Mouse (Mus musculus) embryonic facial prominence, embryonic 15.5 days (tissue): ENCODE data around the gene Slc25a42. TPM values are rescaled to one million over a fixed set of nuclear protein-coding genes. Genes with fewer than 3 reads are reported as not detected.
A peak's percentile ranks its signal among the peaks of the same experiment; 100 is the strongest.

Experiments used
- ATAC-seq: fragments of 200-750 bp; cut with Nextera tagmentation; 2 replicates; pipeline ENCODE4 v1.8.0; 2017; ENCODE audit warnings: low read depth, moderate TSS enrichment; ENCODE audit not compliant: insufficient number of reproducible peaks, low FRiP score, low TSS enrichment
- H3K27ac ChIP-seq: fragments of 300-500 bp; sonication (generic); replicated peaks from 2 replicates; pipeline ENCODE4 v1.5.1; 2015; ENCODE audit warnings: mild to moderate bottlenecking, inconsistent platforms
- H3K27me3 ChIP-seq: fragments of 300-500 bp; sonication (generic); 2 replicates; pipeline ENCODE4 v1.6.1; 2015; ENCODE audit warnings: inconsistent platforms
- H3K36me3 ChIP-seq: fragments of 300-500 bp; sonication (generic); 2 replicates; pipeline ENCODE4 v1.6.1; 2015; ENCODE audit warnings: mild to moderate bottlenecking, inconsistent platforms
- H3K4me1 ChIP-seq: fragments of 300-500 bp; sonication (generic); 2 replicates; pipeline ENCODE4 v1.6.1; 2015; ENCODE audit warnings: inconsistent platforms
- H3K4me2 ChIP-seq: fragments of 300-500 bp; sonication (generic); replicated peaks from 2 replicates; pipeline ENCODE4 v1.6.1; 2015; ENCODE audit warnings: mild to moderate bottlenecking, inconsistent platforms
- H3K4me3 ChIP-seq: fragments of 300-500 bp; sonication (generic); replicated peaks from 2 replicates; pipeline ENCODE4 v1.5.1; 2015; ENCODE audit warnings: mild to moderate bottlenecking, inconsistent platforms
- H3K9ac ChIP-seq: fragments of 300-500 bp; sonication (generic); 2 replicates; pipeline ENCODE4 v1.6.1; 2015; ENCODE audit warnings: inconsistent platforms
- H3K9me3 ChIP-seq: fragments of 300-500 bp; sonication (generic); replicated peaks from 2 replicates; pipeline ENCODE4 v1.6.1; 2016; ENCODE audit warnings: inconsistent platforms
- WGBS: fragments of 180-500 bp; shearing (Covaris S2); methylation state at CpG from one replicate; pipeline ENCODE4 v1.1.7; 2015; 5-methylcytosine and 5-hydroxymethylcytosine counted together
- polyA plus RNA-seq: library from polyadenylated mRNA; unstranded; fragments of >200 nt; fragmentation: Nextera tagmentation; extraction: Ambion mirVana; gene quantifications from 2 replicates; pipeline ENCODE4 v1.2.1, GENCODE M21; 2015

Gene Slc25a42
- polyA plus RNA-seq, 1 experiment from 2014 or later, result 8.9 TPM

DNA sequence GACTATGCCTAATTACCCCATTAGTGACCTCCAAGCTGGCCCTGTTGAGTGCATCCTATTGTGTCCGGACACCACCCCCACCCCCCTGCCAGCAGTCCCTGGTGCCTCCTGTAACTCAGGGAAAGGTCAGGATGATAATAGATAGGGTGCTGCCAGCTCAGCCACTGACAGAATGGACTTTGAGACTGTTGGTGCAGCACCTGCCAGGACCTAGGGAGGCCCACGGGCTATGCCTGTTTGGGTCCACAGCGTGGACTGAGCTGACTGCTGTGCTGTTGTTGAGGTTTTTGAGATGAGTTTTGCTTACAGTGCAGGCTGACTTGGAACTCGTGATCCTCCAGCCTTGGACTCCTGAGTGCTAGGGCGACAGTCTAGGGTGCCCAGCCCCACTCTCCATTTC lies 18.9 kb downstream of the Slc25a42 start:
- no peak overlapping the region for H3K4me2 ChIP-seq
- H3K4me3 ChIP-seq, result no peak overlapping the region
- H3K36me3 ChIP-seq, result peaks cover 14% of the 10 kb centered on the region; the same call in 1 of the 2 replicates
- ATAC-seq, result no peak
- H3K9me3 ChIP-seq, result no peaks in the 10 kb centered on the region
- H3K9ac ChIP-seq, result no peak overlapping the region
- H3K27me3 ChIP-seq, result no peaks in the 10 kb centered on the region
- H3K4me1 ChIP-seq, result no peaks in the 10 kb centered on the region
- no peak overlapping the region for H3K27ac ChIP-seq
- 61% methylated on average over 5 of the region's 5 CpGs for WGBS

DNA sequence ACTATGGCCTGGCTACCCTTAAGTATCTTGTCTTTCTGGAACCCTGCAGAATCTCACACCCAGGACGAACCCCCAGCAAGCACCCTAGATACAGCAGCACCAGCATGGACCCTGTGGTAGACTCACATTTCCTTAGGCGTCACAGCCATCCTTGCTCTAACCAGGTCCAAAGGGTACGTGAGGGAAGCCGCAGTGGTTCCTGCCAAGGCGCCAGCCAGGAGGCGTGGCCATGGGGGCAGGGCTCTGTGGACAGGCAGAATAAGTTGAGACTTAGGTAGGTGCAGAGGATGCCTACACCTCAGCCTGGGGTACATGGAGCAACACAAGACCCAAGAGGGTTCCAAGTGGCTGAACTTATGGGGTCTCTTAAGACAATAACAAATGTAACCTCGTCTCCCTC lies 23.4 kb downstream of the Slc25a42 start:
- no peak for ATAC-seq
- no peak overlapping the region for H3K4me2 ChIP-seq
- H3K27me3 ChIP-seq, result no peaks in the 10 kb centered on the region
- WGBS, result 68% methylated on average over 7 of the region's 7 CpGs
- no peaks in the 10 kb centered on the region for H3K9me3 ChIP-seq
- H3K36me3 ChIP-seq, result peaks cover 27% of the 10 kb centered on the region; the same call in 1 of the 2 replicates
- H3K27ac ChIP-seq, result no peak overlapping the region
- no peaks in the 10 kb centered on the region for H3K4me1 ChIP-seq
- no peak overlapping the region for H3K9ac ChIP-seq
- no peak overlapping the region for H3K4me3 ChIP-seq

DNA sequence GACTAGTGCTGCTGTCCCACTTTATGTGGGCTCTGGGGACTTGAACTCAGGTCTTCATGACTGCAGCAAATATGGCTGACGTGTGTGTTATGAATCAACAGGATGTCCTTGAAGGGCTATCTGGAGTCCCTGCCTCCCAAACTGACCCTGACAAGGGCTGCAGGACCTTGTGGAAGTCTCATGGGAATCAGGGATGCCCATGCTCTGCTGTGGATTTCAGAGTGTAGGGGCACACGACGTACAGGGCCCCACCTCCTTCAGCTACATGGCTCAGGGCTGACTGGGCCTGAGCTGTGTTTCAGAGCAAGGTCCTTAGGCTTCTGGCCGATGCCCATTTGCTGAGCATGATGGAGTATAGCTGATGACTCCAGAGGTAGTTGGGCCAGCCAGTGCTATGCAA lies 28.9 kb downstream of the Slc25a42 start:
- no peak overlapping the region for H3K27ac ChIP-seq
- no peak overlapping the region for H3K9ac ChIP-seq
- no peak for ATAC-seq
- H3K27me3 ChIP-seq, result no peaks in the 10 kb centered on the region
- H3K4me1 ChIP-seq, result peaks cover 11% of the 10 kb centered on the region; the same call in 1 of the 2 replicates
- 85% methylated on average over 4 of the region's 4 CpGs for WGBS
- peaks cover 51% of the 10 kb centered on the region for H3K36me3 ChIP-seq
- H3K4me3 ChIP-seq, result no peak overlapping the region
- H3K4me2 ChIP-seq, result no peak overlapping the region
- H3K9me3 ChIP-seq, result no peaks in the 10 kb centered on the region

DNA sequence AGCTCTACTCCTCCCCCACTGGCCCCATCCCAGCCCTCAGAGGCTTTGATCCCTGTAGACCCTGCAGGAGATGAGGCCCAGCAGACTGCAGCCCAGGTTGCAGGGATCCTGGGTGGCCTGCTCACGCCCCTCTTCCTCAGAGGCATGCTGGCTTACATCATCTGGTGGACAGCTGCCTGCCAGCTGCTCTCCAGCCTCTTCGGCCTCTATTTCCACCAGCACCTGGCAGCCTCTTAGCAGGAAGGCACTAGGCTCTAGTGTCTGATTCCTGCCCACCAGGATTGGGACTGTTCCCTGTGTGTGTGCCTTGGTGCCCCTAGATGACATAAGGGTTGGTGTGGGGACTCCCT lies 30.2 kb downstream of the Slc25a42 start:
- Histone ChIP-seq H3K9me3 (no peaks in the 10 kb centered on the region), H3K27me3 (no peaks in the 10 kb centered on the region), H3K27ac (no peak overlapping the region), H3K4me2 (no peak overlapping the region), H3K4me1 (peaks cover 11% of the 10 kb centered on the region; the same call in 1 of the 2 replicates), H3K9ac (no peak overlapping the region), H3K4me3 (no peak overlapping the region), H3K36me3 (peaks cover 47% of the 10 kb centered on the region)
- ATAC-seq, result peak; percentile 29; the same call in 1 of the 2 replicates
- WGBS, result 53% methylated on average over 2 of the region's 2 CpGs

DNA sequence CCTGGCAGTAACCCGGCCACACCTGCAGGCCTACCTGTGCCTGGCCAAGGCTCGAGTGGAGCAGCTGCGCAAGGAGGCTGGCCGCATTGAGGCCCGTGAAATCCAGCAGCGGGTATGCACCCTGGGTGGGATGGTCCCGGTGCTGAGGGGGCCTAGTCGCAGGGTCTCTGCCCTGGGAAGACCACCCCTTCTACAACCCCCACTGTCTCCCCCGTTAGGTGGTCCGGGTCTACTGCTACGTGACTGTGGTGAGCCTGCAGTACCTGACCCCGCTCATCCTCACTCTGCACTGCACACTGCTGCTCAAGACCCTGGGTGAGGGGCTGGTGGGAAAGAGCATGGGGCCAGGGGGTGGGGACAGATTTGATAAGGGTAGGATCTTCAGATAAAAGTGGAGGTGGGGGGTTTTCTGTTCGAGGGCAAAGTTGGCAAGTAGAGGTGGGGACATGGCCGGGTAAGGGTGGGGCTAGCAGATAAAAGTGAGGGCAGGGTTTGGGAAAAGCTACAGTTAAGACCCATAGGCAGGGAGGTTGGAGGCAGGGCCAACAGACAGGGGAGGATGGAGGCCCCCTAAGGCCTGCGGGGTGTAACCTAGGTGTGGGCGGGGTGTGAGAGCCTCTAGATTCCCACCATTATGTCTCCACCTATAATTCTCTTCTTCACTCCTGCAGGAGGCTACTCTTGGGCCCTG lies 30.7 kb downstream of the Slc25a42 start:
- H3K36me3 ChIP-seq, result peaks cover 52% of the 10 kb centered on the region
- H3K27me3 ChIP-seq, result no peaks in the 10 kb centered on the region
- 84% methylated on average over 16 of the region's 16 CpGs for WGBS
- peaks cover 11% of the 10 kb centered on the region; the same call in 1 of the 2 replicates for H3K4me1 ChIP-seq
- H3K9ac ChIP-seq, result no peak overlapping the region
- no peak overlapping the region for H3K4me2 ChIP-seq
- no peak overlapping the region for H3K27ac ChIP-seq
- no peak for ATAC-seq
- no peaks in the 10 kb centered on the region for H3K9me3 ChIP-seq
- no peak overlapping the region for H3K4me3 ChIP-seq

DNA sequence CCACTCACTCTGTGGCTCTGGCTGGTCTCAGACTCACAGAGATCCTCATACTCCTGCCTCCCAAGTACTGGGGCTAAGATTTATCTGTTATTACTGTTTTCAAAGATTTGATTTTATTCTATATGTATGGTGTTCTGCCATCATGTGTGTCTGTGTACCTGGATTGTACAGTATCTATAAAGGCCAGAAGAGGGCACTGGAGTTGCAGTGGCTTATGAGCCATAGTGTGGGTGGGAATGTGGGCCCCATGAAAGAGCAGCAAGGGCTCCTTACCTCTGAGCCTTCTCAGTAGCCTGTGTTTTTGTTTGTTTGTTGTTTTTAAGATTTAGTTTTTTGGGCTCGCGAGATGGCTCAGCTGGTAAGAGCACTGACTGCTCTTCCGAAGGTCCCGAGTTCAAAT lies 33.0 kb downstream of the Slc25a42 start:
- Histone ChIP-seq H3K27ac (no peak overlapping the region), H3K9me3 (no peaks in the 10 kb centered on the region), H3K36me3 (peaks cover 55% of the 10 kb centered on the region), H3K4me3 (no peak overlapping the region), H3K4me1 (peaks cover 18% of the 10 kb centered on the region; the same call in 1 of the 2 replicates), H3K27me3 (no peaks in the 10 kb centered on the region), H3K9ac (no peak overlapping the region), H3K4me2 (no peak overlapping the region)
- ATAC-seq, result no peak
- WGBS, result 94% methylated on average over 4 of the region's 4 CpGs

DNA sequence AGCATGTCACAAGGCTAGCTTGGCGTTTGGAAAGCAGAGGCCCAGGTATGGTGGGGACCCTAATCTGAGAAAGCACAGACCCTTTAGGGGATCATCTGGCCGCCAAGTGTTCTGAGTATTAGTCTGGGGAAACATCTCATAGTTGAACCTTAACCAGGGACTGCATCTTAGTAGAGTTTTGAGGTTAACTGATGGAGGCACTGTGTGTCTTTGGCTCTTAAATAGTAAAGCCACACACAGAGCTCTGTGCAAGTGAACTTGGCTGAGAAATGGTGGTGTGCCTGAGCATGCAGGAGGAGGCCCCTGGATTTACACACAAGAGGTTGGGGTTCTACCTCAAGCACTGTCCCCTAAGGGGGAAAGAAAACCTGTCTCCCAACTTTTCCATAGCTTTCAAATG lies 33.9 kb downstream of the Slc25a42 start:
- ATAC-seq, result no peak
- Histone ChIP-seq H3K27me3 (no peaks in the 10 kb centered on the region), H3K4me2 (no peak overlapping the region), H3K4me3 (no peak overlapping the region), H3K4me1 (peaks cover 25% of the 10 kb centered on the region), H3K9ac (no peak overlapping the region), H3K9me3 (no peaks in the 10 kb centered on the region), H3K36me3 (peaks cover 53% of the 10 kb centered on the region), H3K27ac (no peak overlapping the region)
- WGBS, result 86% methylated on average over 2 of the region's 2 CpGs

DNA sequence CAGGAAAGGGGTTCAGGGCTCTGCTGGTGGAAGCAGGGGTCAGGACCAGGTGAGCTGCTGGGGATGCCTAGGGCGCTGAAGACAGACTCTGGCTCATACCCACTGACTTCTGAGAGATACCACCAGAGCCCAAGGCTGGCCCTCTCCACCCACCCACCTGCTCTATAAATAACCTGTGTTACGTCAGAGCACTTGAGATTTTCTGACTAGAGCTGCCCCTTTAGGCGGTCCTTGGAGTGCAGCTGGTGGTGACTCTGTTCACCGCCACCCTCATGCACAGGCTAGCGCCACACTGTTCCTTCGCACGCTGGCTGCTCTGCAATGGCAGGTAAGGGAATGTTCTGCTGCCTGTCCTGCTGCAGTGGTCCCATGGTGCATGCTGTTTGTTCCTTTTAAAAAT lies 38.0 kb downstream of the Slc25a42 start:
- ATAC-seq, result no peak
- H3K4me2 ChIP-seq, result no peak overlapping the region
- peaks cover 23% of the 10 kb centered on the region; the same call in 1 of the 2 replicates for H3K36me3 ChIP-seq
- H3K27me3 ChIP-seq, result no peaks in the 10 kb centered on the region
- H3K9me3 ChIP-seq, result no peaks in the 10 kb centered on the region
- H3K9ac ChIP-seq, result no peak overlapping the region
- H3K4me3 ChIP-seq, result no peak overlapping the region
- H3K4me1 ChIP-seq, result peaks cover 19% of the 10 kb centered on the region
- no peak overlapping the region for H3K27ac ChIP-seq
- 84% methylated on average over 7 of the region's 7 CpGs for WGBS

DNA sequence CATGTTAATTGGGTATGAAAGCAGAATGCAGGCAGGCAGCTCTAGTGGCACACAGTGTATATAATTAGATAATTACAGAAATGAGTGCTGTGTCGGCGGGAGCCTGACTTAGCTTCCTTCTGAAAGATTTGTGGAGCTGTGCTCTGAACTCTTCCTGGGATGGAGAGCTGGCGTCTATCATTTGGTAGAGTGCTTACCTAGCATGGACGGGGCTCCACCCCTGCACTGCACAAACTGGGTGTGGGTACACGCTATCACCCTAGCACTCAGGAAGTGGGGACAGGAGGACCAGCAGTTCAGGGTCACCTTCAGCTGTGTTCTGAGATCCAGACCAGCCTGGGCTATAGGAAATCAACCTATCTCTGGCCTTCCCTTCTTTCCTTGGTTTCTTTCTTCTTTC lies 38.8 kb downstream of the Slc25a42 start:
- Histone ChIP-seq H3K9me3 (no peaks in the 10 kb centered on the region), H3K27ac (no peak overlapping the region), H3K36me3 (peaks cover 16% of the 10 kb centered on the region; the same call in 1 of the 2 replicates), H3K4me1 (peaks cover 19% of the 10 kb centered on the region), H3K9ac (no peak overlapping the region), H3K4me2 (peak overlapping the region; percentile 55), H3K4me3 (peak overlapping the region; percentile 56; the same call in 1 of the 2 replicates), H3K27me3 (no peaks in the 10 kb centered on the region)
- ATAC-seq, result no peak
- WGBS, result 57% methylated on average over 5 of the region's 5 CpGs

DNA sequence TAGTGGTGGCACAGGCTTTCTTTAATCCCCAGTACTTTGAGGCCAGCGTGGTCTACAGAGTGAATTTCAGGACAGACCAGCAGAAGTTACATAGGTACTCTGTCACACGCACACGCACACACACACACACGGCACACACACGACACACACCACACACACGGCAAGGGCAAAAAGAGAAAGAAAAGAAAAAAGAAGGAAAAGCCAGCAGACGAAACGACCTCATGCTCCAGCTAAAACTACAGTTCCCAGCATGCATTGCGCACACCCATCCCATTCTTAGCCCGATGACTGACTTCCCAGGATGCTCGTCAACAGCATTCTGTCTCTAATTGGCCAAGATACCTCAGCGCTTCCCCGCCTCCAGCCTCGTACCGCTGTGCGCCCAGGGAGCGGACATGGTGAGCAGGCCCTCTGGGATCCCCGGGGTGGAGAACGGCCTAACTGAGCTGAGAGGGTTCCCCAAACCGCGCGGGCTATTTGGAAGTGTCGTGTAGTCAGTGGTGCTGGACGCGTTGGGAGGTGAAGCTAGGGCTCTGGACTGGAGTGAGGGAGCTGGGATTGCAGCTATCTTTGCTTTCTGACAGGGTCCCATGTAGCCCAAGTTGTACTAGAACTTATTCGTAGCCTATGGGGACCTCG lies 39.9 kb downstream of the Slc25a42 start, which contains the start of gene Tmem161a:
Tmem161a (plus strand) TSS at position 314 of the 639 bp plus-strand sequence.
- Histone ChIP-seq H3K9me3 (no peaks in the 10 kb centered on the region), H3K27me3 (no peaks in the 10 kb centered on the region), H3K9ac (peak within 1 kb of the TSS; percentile 57), H3K4me2 (peak within 1 kb of the TSS; percentile 55), H3K4me3 (peak within 1 kb of the TSS; percentile 56), H3K27ac (peak within 1 kb of the TSS; percentile 39; the same call in 1 of the 2 replicates), H3K4me1 (peaks cover 20% of the 10 kb centered on the region), H3K36me3 (peaks cover 10% of the 10 kb centered on the region; the same call in 1 of the 2 replicates)
- 2% methylated on average over 27 of the region's 27 CpGs for WGBS
- peak; percentile 94 for ATAC-seq

DNA sequence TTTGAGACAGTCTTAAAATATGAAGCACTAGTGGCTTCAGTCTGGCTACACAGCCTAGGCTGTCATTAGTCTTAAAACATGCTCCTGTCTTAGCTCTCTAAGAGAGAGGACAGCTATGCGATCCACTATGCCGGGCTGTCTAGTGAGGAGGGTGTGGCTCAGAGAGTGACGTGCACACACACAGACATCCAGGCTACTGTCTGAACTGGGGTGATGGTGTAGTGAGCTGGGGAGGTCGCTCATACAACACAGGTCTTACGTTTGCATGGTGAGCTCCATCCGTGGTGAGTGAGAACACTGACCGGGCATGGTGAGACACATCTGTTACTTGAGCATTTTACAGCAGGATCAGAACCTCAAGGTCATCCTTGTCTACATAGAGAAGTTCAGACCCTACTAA lies 40.9 kb downstream of the Slc25a42 start:
- 0 out of 2 replicates have a peak, but pooled peaks cover 3% of the 10 kb centered on the region for H3K27me3 ChIP-seq
- H3K36me3 ChIP-seq, result peaks cover under 1% of the 10 kb centered on the region; the same call in 1 of the 2 replicates
- H3K9ac ChIP-seq, result no peak overlapping the region
- no peak for ATAC-seq
- 70% methylated on average over 7 of the region's 7 CpGs for WGBS
- H3K4me3 ChIP-seq, result no peak overlapping the region
- H3K9me3 ChIP-seq, result no peaks in the 10 kb centered on the region
- no peak overlapping the region for H3K27ac ChIP-seq
- peaks cover 27% of the 10 kb centered on the region for H3K4me1 ChIP-seq
- H3K4me2 ChIP-seq, result peak overlapping the region; percentile 55
